Mouse (Mus musculus) urinary bladder, adult 2 months (tissue): Measurements from ENCODE around the gene Bcor. TPM values are rescaled to one million over a fixed set of nuclear protein-coding genes. Genes with fewer than 3 reads are reported as not detected.
A peak's percentile ranks its signal among the peaks of the same experiment; 100 is the strongest.

Experiments
- DNase-seq: peaks from one replicate; pipeline ENCODE4 v3.0.0; 2022; ENCODE audit warnings: low spot score
- polyA plus RNA-seq: library from polyadenylated mRNA; depleted of rRNA; stranded (reverse); fragments of >200 nt; gene quantifications from 2 replicates; pipeline ENCODE4 v1.2.3, GENCODE M21; 2012

Gene Bcor
- polyA plus RNA-seq, 1 experiment = 7.5 TPM

DNA sequence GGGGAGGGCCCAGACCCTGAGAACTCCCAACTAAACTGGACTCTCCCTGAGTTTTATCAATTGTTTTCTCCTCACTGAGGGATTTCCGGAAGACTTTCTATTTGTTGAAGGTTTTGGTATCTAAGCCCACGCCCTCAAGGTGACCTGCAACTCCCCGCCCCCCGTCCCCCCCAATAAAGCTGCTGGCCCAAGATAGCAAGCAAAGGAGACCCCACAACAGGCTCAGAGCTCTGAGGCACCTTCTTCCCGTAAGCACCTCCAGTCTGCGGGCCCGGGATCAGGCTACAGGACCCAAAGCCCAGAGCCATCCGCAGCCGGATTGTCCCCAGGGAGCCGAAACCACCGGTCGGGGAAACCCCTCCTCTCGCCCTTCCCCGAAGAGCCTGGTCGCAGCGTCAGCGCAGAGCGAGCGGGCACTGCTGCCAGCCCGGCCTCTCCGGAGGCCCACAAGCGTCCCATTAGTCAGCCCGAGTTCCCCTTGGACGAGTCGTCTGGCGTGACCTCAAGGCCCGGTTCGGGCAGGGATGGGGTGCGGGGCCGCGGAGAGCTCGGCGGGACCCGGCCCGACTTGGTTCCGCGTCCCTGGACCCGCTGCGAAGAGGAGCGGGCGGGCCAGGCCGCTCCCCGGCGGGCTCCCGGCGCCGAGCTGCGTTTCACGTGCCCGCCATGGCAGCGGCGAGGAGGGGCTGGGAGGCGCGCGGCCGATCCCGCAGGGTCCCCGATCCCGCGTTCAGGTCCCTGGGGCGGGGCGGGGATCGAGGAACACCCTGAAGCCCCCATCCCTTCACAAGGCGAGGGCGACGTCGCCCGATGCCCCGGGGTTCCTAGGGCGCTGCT is 73.3 kb downstream of the Bcor start:
- peak; percentile 60 for DNase-seq

DNA sequence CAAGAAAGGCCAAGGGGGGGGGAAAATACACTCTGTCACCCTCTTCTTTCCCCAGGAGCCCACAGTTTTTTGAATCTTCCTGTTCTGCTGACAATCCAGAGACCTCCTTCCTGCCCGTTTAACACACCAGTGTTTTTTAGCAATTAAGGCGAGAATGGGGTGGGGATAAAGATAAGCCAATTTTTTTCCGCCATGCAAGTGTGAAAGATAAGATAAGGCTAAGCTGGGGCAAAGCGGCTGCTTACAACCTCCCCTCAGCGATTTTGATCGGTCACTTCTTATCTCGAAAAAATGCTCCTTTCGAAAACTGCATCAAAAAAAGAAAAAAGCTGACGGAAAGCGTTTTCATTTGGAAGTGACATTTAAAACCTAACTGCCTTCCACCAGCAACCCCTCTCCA is 74.2 kb downstream of the Bcor start:
- no peak for DNase-seq

DNA sequence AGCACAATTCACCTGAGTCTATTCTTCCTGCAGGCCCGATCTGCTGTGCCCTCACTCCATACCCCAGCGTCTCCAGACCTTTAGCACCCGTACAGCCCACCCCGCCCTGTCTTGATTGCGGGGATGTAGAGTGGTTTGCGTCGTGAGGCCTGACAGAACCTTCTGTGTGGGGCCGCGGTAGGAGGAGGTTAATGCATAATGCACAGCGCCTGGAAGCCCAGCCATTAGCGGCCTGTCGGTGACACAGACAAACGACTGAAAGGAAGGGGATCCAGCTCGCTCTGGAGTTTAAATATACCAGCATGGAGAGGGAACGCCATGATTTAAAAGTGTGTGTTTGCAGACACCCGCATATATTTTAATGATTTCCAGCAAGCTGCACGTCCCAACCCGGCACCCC is 74.9 kb downstream of the Bcor start:
- DNase-seq = no peak

DNA sequence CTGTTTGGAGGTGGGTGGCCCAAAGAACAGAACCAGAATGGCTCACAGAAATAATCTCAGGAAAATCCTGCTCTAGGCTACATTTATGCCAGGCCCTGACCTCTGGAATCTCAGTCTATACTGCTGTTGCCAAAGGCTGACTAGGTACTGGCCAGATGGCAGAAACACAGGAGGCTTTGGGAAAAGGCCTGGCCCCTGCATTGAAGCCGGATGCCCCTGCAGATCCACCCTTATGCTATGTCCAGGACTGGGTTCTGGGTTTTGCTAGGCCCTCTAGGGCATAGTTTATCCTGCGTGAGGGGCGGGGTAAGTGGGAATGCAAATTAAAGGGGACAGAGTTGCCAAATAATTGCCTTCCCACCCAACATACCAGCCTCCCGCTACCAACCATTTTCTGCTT is 75.5 kb downstream of the Bcor start:
- no peak for DNase-seq

DNA sequence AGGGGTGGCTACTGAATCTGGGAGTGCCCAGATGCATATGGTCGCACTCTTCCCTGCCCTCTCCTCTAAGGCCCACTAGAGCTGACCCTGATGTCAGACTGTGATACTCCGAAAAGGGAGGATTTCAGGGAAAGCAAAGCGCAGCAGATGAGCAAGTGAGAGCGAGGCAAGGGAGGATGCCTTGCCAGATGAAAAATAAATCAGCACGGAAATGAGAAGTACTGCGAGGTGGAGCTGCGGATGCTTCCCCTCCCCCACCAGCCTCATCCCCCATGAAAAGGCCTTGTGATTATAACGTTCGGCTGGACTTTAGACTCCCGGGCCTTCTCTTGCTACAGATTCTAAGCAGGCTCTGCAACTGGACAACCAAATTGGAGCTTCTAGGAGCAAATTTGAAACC is 76.5 kb downstream of the Bcor start:
- no peak for DNase-seq

DNA sequence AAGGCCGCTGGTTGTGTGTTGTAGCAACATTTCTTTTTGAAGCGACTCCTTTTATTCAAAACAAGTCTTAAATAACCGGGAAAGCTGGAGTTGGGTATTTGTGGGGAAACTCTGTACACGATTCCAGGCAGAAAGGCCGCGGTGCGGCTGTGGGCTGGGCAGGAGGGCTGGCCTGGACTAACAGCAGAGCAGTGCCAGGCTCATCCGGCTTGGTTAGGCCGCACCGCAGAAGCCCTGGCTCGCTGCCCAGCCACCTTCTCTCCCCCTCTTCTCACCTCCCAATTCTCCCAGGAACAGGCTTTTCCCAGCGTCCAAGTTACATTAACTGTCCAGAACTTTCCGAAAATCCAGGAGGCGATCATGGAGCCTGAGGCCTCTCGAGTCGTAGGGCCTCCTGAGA is 77.4 kb downstream of the Bcor start:
- DNase-seq = no peak

DNA sequence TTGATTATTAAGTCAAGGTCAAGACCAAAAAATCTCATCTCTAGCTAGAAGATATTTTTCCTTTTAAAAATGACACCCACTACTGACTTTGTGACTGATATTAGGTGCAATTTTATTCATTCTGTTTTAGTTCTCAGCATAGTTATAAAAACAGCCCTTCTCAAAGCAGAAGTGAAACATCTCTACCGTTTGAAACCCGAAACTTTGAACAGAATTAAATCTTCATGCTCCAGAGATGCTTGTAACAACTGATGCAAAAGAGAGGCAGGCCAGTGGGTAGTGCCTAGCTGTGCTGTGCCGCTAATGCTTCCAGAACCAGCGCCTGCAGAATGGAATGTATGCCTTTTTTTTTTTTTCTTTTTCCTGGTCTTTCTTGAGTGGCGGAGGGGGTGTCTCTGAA is 78.0 kb downstream of the Bcor start:
- no peak for DNase-seq

DNA sequence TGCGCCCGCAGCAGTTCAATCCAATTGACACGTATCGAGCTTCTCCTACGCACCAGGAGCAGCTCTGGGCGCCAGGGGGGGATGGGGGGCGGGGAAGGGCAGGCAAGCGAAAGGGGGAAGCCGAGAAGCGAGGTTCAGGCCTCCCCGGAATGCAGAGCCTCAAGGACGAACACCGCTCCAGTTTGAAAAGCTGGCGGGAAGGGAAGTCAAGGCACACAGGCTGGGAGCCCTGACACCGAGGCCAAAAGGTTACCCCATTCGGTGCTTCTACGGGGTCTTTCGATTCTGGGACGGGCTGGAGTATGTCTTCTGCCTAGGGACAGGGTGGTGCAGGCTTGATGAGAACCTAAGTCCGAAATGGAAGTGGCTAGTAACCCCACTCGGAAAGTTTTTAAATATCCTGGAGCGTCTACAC is 78.4 kb downstream of the Bcor start:
- DNase-seq = no peak

DNA sequence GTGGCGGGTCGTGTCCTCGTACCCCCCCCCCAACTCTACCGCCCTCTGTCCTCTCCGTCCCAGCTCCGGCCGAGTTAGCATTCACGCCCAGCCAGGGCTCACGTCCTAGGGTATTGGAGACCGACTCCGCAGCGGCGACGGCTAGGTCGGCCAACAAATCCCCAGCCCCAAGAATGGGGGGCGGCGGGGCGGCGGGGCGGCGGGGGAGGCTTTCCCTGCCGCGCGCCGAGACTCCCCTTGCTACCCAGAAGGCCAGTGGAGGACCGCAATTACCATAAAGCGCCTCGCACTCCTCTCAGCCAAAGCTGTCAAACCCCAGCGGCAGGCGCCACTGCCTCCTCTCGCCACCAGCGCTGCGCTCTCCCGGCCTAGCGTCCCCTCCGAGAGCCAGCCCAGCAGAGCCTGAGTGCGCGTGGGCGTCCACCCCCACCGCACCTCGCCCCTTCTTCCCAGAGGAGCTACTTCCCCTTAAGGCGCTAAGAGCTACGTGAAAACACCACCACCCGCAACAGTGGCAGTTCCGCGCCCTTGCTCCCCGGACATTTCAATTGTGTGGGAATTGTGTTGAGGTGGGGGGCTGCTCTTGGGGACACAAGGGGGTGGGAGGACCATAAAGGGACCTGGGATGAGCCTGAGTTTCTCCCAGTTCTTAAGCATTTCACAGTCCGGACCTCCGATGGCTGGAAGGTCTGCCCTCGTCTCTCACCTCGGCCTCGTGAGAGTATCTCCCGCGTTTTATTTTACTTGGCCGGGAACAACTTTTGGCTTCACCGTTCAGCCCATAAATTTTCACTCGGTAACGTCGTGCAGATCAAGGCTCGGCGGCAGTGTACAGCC is 79.0 kb downstream of the Bcor start:
- DNase-seq = no peak

DNA sequence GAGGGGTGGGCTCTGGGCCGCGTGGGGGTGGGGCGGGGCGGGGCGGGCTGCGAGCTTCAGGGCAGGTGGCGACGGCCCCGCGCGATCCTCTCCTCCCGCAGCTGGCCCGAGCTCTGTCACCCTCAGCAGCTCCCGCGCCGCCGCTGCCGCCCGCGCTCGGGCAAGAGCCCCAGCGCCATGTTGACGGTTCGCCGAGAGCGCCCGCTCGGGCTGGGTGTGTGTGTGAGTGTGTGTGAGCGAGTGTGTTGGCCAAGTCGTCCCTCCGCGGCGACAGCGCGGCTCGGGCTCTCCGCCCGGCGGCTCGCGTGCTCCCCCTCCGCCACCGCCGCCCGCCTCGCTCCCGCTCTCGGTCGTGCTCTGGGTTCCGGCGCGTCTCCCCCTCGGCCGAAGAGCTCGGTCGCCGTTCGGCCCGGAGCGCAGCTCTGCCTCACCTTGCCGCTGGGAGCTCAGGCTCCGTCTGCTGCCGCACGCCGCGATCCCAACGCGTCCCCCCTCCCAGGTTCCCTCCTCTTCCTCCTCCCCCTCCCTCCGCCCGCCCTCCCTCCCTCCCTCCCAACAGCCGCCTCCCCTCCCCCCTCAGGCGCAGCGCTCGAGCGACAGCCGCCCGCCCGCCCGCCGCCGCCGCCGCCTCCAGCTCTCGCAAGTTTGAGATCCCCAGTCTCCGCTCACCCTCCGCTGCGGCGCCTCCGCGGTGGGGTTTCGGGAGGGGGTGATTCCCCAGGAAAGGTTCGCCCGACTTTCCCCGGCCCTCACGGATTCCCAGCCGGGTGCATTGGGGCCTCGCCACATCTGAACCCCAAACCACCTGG is 79.9 kb downstream of the Bcor start:
- peak; percentile 65 for DNase-seq

DNA sequence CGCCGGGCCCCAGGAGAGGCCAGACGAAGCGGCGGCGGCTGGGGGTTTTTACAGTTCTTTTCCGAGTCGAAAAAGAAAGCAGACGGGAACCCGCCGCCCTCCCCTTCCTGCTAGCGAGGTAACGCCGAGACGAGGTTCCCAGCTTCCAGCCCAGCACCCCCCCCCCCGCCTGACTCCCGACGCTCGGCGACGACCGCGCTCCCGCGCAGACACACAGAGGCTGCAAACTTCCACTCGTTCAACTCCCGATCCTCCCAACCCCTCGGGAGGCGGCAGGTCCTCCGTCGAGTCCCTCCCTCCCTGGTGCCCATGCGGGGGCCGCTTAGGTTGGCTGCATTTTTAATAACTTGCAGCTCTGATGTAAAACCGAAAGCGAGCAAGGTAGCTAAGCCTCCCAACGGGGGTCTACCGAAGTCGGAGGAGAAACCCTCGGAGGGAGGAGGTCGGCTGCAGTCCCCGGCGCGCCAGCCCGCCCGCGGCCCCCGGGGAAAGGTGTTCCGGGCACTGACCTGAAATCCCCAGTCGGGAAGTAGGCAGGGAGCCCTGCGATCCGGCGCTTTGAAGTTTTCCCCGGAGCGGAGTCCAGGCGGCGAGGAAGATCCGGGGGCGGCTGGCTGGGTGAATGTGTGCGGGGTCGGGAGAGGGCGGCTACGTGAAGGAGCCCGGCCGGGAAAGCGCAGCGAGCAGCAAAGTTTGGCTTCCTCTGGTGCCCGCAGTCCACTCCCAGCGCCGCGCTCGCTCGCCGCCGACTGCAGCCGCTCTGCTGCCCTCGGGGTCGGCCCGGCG is 80.7 kb downstream of the Bcor start:
- no peak for DNase-seq

DNA sequence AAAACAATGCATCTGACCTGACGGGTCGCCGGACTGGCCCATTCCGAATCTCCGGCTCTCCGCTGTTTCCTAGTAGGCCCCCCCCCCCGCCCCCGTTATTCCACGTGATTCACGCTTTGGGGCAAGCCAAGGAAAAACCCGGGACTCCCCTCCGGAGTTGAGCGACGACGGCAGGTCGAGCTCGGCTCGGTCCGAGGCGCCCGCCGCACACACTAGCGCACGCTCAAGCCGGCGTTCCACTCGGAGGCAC is 81.2 kb downstream of the Bcor start:
- DNase-seq = no peak

DNA sequence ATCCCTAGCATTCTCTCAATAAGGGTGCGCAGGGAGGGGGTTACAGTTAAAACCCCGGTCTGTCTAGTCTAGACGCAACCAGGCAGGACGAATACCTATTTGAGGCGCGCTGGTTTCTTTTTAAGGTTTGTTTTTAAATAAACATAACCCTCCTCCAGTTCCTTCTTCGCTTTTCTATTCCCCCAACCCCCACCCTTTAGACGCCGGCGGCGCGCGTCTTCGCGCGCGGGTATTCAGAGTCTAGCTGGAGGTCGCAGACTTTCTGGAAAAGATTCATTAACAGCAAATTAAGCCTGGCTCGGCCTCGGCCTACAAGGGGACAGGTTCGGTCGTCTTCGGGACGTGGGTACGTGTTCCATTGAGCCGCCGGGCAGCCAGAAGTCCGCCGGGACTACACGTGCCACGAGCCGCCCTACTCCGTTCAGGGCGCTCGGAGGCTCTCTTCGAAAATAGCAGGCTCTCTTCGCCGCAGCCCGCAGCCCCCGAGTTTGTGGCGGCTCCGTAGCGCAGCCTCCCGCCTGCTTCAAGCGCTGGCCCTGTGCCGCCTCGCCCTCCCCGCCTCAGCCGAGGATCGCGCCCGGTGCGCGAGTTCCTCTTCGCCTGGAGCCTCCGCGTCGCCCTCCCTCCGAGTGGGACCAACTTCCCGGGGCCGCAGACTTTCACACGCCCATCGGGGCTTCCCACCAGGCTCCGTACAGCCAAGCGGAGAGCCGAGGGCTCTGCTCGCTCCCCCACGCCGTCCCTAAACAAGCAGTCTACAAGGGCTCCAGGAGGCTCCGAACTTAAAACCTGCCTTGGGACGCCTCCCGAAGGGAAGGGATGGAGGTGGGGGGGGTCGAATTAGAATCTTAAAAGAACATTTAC is 81.7 kb downstream of the Bcor start:
- DNase-seq = no peak

DNA sequence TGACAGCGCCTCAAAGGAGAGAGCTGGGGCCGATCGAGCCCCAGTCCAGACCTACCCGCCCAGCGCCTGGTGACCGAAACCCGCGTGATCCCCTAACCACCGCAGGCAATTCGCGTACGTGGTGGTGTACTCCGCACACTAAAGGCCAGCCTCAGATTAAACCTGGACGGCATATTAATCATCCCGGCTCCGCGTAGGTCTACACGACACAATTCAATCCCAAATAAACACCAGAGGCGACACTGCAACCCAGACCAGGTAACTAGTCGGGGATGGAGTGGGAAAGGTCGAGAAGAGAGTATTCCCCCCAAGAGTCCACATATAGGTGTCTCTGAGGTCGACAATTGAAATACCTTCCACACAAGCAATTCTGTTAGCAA is 82.6 kb downstream of the Bcor start:
- DNase-seq = no peak

DNA sequence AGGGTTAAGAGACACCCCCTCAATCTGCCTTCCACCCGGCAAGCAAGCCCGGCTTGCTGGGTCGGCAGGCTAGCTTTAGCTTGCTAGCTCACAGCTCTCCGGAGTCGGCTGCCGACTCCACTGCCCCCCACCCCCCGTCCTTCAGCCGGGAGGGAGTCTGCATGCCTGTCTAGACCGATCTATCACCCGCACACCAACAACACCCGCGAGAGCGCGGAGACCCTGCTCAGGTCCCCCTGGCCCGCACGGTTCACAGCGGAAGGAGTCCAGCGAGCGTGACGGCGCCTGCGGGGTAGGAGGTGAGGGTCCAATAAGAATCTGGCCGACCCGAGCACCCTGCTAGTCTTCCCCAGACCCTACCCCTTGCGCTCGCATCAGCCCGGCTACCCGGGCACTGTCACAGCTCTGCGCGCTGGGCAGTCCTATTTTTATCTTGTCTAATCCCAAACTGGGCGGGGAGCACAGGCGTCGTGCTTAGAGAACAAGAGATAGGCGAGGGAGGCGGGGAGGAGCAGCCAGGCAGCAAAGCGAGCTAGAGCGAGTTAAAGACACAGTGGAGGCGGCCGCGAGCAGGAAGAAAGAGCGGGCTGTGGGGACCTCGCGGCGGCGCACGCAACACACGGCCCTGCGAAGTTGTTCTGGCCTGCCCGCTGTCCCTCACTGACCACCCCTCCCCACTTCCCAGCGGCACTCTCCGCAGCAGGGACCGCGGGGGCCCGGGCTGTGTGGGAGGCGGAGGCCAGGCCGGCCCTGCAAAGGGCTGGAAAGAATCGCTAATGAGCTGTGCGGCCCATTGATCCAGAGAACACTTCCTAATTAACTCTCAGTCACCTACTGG is 83.2 kb downstream of the Bcor start:
- DNase-seq = peak; percentile 42

DNA sequence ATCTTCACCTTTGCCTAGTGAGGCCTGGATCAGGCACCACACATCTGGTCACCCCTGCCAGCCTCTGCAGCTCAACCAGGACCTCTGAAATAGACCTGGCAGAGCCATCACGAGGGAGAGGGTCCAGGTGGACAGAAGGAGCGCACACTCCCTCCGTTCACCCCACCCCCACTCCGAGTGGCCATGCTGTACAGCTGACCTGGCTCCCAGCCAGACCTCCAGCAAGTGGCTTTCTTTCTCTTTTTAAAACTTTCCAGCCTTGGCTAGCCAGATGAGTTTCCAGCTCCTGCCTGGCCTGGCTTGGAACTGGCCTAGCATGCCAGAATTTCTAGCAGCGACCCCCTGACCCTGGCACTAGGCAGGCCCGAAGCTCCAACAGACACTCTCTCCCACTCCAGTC is 87.4 kb downstream of the Bcor start:
- no peak for DNase-seq

DNA sequence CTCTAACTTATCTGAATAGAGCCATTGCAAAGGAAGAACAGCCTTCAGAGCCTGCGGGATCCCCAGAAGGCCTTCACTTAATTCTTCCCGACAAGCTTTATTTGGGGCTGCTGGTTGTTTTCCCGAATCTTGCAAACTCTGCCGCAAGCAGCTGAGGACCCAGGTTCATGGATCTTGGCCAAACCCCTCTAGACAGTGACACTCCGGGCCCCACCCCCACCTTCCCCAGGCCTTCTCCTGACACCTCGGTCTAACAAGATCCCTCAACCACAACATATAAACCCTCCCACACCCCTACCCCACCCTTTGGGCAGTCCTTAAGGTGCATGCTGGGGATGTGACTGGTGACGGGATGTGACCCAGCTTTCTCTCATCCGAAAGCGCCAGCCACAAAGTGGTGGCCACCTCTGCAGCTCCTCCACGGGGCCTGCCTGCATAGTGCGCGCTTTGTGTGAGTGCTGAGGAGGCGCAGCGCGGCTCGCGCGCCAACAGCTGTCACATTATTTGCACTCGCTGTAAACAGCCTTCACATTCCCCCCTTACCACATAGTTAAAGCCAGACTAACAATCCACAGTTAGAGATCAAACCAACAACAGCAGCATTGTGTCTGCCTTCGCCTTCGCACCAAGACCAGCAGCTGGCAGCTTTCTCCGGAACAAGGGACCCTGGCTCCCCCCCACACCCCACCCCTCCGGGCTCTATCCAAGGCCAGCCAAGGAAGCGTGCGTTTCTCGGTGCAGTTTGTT is 91.0 kb downstream of the Bcor start:
- no peak for DNase-seq

DNA sequence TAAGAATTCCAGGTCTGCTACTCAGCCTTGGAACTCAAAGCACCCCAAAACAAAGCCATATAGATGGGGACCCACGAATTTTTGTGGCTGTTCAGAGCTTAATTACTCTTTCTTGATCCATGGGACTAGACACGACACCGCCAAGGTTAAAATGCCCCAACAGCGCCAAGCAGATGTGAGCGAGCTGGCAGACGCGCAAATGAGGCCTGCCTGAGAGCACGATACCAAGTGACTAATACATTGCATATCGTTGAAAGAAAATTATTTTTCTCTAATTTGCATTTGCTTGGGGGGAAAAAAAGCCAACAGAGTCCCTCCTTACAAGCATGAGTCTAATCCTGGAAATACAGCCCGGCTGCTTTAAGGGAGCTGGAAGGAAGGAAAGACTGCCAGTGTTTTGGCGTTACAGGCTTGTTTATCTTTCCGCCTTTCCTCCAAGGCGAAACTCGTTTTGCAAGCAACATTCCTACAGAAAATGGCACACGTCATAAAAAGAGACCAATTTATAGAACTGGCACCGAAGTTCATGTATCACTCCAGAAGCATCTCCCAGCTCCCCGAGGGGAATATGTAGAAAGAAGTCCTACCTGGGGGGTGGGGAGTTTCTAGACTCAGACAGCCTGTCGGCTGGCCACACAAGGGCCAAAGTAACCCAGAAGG is 92.2 kb downstream of the Bcor start:
- DNase-seq = no peak

DNA sequence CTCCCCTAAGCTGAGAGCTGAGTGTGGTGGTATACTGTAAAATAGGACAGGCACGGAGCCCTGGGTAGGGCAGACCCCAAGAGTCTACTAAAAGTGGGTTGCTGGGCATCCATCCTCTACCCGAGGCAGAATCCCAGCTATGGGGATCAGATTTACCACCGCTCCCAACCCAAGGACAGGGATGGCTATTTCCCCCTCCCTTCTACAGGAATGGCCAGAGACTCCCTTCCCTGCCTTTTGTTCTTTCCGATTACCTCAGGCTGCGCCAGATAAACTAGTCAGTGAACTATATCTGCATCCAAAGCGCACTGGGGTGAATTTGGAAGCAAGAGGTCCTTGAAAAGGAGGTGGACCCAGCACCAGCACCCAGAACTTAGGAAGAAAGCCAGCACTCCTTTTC is 93.1 kb downstream of the Bcor start:
- no peak for DNase-seq
